Mouse (Mus musculus) neutrophil, adult 5-6 weeks (primary cell): ENCODE data around the gene Polr3h. TPM values are rescaled to one million over a fixed set of nuclear protein-coding genes. Genes with fewer than 3 reads are reported as not detected.

Experiments
- ATAC-seq: fragments of 151-379, 151-347 bp; 2 replicates; pipeline ENCODE4 v1.8.0; 2017; ENCODE audit warnings: mild to moderate bottlenecking, moderate TSS enrichment; ENCODE audit not compliant: insufficient number of reproducible peaks, poor library complexity, low FRiP score, severe bottlenecking; ENCODE audit errors: extremely low read depth
- total RNA-seq: library from RNA; stranded (forward); fragments of 200-1000 nt; gene quantifications from 2 replicates; pipeline ENCODE4 v1.2.3, GENCODE M21; 2017

The Polr3h gene
- total RNA-seq, 1 experiment from 2014 or later = 12.2 TPM

DNA sequence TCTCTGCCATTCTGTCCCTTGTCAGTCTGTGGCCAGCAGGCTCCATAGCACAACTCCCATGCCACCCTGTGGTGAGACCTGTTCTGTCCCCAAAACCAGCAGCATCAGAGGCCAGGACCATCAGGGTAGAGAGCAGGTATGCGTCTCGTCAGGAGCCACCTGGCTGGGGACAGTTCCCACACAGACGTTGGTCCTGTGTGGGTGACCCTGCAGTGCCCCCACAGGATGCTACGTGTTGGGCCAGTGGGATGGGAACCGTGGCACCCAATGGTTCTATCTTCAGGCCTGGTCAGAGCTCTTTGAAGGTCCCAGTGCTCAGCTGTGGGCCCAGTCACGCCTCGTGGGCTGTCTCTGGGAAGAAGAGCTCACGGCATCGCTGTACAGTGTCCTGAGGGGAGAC is 25.1 kb upstream of the Polr3h start:
- ATAC-seq = no peak

DNA sequence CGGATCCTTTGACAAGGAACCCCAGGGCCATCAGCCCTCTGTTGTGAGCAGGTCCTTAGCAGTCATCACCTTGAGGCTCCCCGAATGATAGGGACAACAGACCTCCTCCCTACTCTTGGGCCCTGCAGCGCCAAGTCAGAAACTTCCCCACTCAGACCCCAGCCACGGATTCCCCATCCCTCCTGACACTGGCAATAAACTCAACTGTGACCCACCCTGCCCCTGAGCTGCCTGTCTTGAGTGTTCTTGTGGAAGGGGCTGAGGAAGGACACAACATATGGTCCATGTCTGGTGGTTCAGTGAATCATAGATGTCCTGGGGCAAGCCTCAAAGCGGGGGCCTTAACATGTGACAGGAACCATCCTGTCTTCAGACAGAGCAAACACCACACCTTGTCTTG is 24.7 kb upstream of the Polr3h start:
- ATAC-seq = no peak

DNA sequence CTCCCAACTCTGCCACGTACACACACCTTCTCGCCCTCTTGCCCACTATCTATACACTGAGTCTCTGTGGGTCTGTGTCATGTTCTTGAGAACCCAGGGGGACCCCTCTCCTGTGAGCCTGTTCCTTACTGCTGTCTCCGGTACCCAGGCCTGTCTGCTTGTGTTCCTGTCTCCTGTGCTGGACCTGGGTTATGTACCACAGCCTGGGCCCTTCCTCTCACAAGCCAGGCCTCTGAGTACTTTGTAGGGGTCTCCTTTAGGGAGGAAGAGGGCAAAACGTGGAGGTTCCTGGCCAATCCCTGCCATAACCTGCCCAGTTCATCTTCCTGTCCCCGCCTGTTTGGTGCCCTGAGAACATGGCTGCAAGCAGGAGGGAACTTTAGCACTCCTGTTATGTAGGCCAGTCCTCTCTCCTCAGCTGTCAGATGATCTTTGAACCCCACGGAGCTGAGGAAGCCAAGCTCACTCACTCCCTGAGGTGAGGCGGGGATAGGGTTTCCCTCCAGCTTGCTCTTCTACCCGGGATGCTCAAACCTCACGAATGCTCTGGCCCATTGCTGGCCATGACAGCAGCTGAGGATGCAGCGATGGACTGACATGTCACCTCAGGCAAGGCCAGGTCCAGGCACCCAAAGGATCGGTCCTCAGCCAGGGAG is 23.6 kb upstream of the Polr3h start:
- no peak for ATAC-seq

GRCm38 (mm10) chr15:81949076-81949475 is 23.0 kb upstream of the Polr3h start:
- no peak for ATAC-seq

- ATAC-seq = no peak
Measured at GRCm38 (mm10) chr15:81943176-81943749, 17.2 kb upstream of the Polr3h start.

GRCm38 (mm10) chr15:81941010-81941409 is 15.0 kb upstream of the Polr3h start:
- ATAC-seq = no peak

- no peak for ATAC-seq
Measured at GRCm38 (mm10) chr15:81940219-81940618, 14.2 kb upstream of the Polr3h start.

DNA sequence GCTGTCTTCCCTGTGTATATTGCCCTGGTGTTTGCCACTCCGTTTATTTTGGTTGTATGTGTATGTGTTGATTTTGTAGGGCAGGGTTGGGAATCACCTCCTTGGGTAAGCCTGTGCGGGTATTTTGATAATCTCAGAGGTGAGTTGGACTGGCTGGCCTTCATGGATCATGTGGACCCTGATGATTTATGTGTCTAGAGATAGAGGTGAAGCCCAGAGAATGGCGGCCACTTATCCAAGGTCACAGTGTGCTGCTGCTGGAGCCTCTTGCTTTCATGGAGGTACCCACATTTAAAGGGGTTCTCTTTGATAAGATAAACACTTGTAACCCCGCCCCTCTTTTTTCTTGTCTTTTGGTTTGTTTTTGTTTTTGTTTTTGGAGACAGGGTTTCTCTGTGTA is 13.7 kb upstream of the Polr3h start:
- ATAC-seq = no peak

DNA sequence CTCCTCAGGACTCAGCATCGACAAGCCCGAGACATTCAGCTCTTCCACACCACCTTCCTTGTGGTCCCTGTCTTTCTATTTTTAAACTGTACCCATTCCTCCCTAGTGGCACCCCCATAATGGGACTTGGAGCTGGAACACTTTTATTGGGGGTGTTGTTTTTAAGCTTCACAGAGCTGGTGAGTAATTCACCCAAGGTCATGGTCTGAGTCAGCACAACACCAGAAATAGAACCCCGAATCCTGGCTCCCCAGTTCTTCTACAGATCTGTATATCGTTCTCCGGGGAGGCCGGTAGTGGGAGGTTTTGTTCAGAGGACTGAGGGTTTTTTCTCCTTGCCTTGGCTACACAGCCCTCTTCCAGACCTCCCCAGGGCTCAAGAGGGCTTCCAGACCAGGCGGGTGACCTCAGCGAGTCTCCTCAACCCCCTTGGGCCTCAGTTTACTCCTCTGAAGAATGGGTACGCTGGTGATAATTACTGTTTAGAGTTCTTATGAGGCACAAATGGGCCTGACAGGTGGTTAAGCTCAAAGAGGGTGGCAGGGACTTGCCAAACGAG is 13.2 kb upstream of the Polr3h start:
- no peak for ATAC-seq

GRCm38 (mm10) chr15:81938246-81938645 is 12.2 kb upstream of the Polr3h start:
- ATAC-seq = no peak

DNA sequence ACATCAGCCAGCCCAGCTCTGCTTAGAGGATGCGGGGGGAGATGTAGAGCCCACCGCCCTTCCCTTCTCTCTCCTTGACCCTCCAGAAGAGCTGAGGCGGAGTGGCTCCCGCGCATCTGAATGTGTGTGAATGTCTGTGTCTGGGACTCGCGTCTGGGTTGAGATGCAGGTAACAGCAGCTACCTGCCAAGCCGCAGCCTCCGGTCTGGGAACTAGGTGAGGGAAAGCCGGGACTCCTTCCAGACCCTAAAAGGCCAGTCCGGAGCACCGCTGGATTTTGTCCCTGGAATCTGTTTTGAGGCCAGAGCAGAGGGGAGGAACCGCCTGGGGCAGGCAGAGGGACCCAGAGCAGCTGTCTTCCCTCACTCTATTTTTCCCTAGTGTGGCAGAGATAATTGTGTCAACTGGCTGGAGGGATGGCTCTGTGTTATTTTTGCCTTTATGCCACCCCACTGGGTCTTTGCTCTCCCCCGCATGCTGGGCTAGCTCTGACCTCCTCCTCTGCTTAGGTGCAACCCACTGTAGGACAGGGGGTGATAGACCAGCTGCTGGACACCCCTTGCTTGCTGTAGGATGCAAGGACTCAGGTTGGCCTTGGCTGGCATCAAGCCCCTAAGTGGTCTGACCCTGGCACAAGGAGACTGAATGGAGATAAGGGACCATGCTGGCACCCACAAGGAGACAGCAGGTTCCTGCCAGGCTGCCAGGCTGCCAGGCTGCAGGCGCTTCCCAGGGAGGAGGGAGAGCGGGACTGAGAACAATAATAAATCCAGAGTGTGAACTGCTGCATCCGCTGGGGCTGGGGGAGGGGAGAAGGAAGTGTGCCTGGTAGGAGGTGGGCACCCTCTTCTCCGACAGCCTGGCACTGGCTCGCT is 11.3 kb upstream of the Polr3h start:
- no peak for ATAC-seq

- no peak for ATAC-seq
Measured at GRCm38 (mm10) chr15:81936679-81937078, 10.6 kb upstream of the Polr3h start, which contains the start of gene Csdc2. Gene Csdc2, plus strand, starts transcription at chr15:81936759.

- ATAC-seq = no peak
Measured at GRCm38 (mm10) chr15:81935869-81936637, 10.0 kb upstream of the Polr3h start.

- peak; percentile 37; the same call in 1 of the 2 replicates for ATAC-seq
Measured at GRCm38 (mm10) chr15:81933986-81934385, 7.9 kb upstream of the Polr3h start.

DNA sequence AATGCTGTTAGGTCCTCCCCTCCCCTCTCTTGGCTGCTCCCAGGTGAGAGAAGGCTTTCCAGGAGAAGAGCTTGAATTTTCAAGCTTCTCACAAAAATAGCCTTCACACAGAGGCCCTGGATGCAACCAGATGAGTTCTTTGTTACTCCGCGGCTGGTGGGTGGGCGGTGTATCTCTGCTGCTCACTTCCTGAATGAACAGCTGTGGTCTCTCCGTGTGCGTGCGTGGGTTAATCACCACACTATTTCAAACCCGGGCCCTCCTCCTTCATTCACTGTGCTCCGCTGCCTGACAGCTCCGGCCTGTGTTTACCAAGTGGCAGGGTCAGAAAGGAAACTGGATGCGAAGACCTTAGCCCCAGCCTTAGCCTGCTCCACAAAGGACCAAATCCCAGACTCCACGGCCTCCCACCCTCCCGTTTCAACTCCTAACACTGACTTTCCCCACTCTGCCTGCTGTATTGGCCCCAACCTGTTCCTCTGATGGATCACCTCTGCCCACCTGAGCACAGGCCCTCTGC is 7.0 kb upstream of the Polr3h start:
- ATAC-seq = peak; percentile 54; the same call in 1 of the 2 replicates

DNA sequence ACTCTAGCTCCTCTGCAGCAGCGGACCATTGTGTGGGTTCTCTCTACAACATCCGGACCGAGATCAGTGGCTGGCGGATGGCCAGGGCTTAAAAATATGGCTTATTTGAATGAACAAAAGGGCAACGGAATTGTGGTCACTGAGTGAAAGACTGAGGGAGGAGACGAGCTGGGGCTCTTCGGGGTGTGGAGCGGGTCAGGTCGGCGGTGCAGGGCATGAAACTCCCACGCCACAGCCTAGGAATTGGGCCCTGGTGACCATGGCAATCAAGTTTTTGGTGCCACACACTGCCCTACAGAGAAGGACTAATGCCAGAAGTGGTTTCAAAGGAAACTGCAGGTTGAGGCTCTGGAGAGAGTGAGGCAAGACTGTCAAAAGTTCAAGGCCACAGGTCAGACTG is 2.2 kb upstream of the Polr3h start:
- ATAC-seq = peak; percentile 33; the same call in 1 of the 2 replicates

DNA sequence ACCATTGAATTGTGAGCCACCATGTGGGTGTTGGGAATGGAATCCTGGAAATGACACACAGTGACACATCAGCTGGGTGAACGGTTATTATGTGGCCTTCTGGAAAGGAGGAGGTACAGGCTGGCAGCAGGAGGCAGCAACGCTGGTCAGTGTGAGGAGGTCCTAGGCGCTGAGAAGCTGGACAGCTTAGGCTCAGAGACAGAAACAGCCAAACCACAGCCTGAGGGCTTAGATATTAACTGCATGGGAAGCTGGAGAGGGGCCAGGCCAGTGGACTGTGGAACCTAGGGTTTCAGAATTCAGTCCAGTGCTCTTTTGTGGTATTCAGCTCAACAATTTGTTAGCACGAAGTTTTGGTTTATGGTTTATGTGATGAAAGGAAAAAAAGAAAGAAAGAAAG is 1.7 kb upstream of the Polr3h start:
- ATAC-seq = no peak

DNA sequence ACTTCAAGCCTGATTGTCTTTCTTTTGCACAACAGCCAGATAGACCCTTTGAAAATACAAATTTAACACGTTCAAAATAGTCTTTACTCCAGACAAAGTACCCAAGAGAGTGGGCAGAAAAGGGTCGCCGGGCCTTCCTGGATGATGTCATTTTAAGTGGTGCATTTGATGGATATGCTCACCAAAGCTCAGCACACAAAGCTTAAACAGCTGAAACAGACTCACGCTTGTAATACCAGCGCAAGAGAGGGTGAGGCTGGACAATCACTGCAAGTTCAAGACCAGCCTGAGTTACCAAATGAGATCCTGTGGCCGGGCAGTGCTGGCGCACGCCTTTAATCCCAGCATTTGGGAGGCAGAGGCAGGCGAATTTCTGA is 394 bp upstream of the Polr3h start:
- ATAC-seq = no peak

- ATAC-seq = no peak
Measured at GRCm38 (mm10) chr15:81924933-81925332, 1.1 kb downstream of the Polr3h start.
